24 mouse cellular contexts compared by ENCODE assay signal in the genomic region with DNA sequence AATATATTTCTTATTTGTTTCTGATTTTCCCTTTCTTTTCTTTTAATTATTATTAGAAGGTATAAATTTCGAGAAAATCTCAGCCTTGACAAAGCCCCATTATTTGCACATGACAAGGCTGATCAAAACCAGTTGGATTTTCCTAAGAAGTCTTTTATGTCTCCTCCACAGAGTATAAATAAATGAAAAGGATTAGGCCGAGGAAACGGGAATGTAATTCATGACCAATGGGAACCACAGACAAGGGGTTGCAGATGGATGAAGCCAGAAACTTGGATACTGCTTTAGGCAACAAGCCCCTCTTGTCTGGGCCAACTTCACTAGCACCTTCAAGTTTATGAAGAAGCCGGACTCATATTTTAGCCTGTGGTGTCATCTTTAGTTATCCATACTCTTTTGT.
A peak's percentile ranks its signal among the peaks of the same experiment; 100 is the strongest.
DNase-seq lines count a peak whose midpoint lies in the region; ATAC-seq and TF ChIP-seq lines count a peak whose summit lies in the region.
"Had no signal": no experiment of that assay in that cellular context is flagged by ENCODE, and none has a peak within 500 bp of the region (broad histone marks: within the 10 kb centered on the region; RNA-seq: fewer than 3 reads in every experiment).

No protein-coding gene starts in this region.

- peaks cover 8% of the 10 kb centered on the region; the same call in 1 of the 2 replicates for H3K4me1 ChIP-seq in limb, embryonic 11.5 days (ENCODE audit: control insufficient read depth, insufficient read depth, low read length)
- peaks cover 42% of the 10 kb centered on the region for H3K4me1 ChIP-seq in limb, embryonic 10.5 days
- H3K4me1 ChIP-seq: intestine, embryonic 15.5 days had no signal

- no peak overlapping the region for H3K9ac ChIP-seq in limb, embryonic 11.5 days (ENCODE audit: low read length)
- H3K9ac ChIP-seq: forebrain, embryonic 13.5 days; hindbrain, embryonic 13.5 days; intestine, embryonic 15.5 days had no signal

- TF ChIP-seq POLR2A in brain, embryonic 14.5 days (IDR thresholded peaks at IDR 0.05; ENCODE audit: borderline replicate concordance, extremely low read depth, insufficient read depth, insufficient read length, poor library complexity, severe bottlenecking), result no peak

- no peak; the same call in 1 of the 2 replicates for ATAC-seq in limb, embryonic 11.5 days (ENCODE audit: insufficient number of reproducible peaks, low FRiP score, low TSS enrichment, low read depth)
- ATAC-seq: activated CD4-positive, CD25-positive, alpha-beta regulatory T cell, adult 4 months; forebrain, embryonic 13.5 days; forebrain, embryonic 16.5 days; hindbrain, embryonic 16.5 days; intestine, embryonic 15.5 days had no signal

- no peaks in the 10 kb centered on the region for H3K36me3 ChIP-seq in limb, embryonic 11.5 days (ENCODE audit: control insufficient read depth, insufficient read depth, low read length)
- no peaks in the 10 kb centered on the region for H3K36me3 ChIP-seq in limb, embryonic 10.5 days
- H3K36me3 ChIP-seq: forebrain, embryonic 10.5 days; hindbrain, embryonic 10.5 days; hindbrain, embryonic 13.5 days; intestine, embryonic 15.5 days had no signal

- no peak overlapping the region for H3K4me2 ChIP-seq in limb, embryonic 11.5 days (ENCODE audit: low read depth, severe bottlenecking)
- H3K4me2 ChIP-seq: forebrain, embryonic 13.5 days; heart, embryonic 11.5 days; hindbrain, embryonic 13.5 days; intestine, embryonic 15.5 days had no signal

- 27% methylated on average over 4 of the region's 4 CpGs for WGBS in limb, embryonic 11.5 days
- 48% methylated on average over 4 of the region's 4 CpGs for WGBS in limb, embryonic 10.5 days

- DNase-seq in embryo, embryonic 10.5 days (ENCODE audit: low spot score), result peak; percentile 22
- no peak for DNase-seq in embryo, embryonic 10 days (ENCODE audit: low spot score)
- DNase-seq in limb, embryonic 11.5 days (ENCODE audit: low spot score), result peak; percentile 26
- no peak for DNase-seq in limb, embryonic 10.5 days (ENCODE audit: low spot score)
- peak; percentile 31 for DNase-seq in brain, embryonic 14.5 days (ENCODE audit: low read depth)
- no peak for DNase-seq in heart, postnatal 10 days
- DNase-seq: adrenal gland, adult 8-10 months; adrenal gland, postnatal 25 days; cerebellum, adult 18-20 months; cerebellum, adult 9-10 months; cerebellum, postnatal 14 days; gastrocnemius, adult 2 months; gastrocnemius, postnatal 14 days; heart, adult 11 months; heart, postnatal 36 days had no signal

- H3K4me3 ChIP-seq in limb, embryonic 11.5 days (ENCODE audit: low read depth, low read length), result no peak overlapping the region
- H3K4me3 ChIP-seq in limb, embryonic 10.5 days, result no peak overlapping the region
- H3K4me3 ChIP-seq: forebrain, embryonic 10.5 days; forebrain, embryonic 13.5 days; gastrocnemius, adult 2 months; hindbrain, embryonic 10.5 days; hindbrain, embryonic 13.5 days; intestine, embryonic 15.5 days had no signal

- TF ChIP-seq CTCF in brain, embryonic 14.5 days (IDR thresholded peaks at IDR 0.05; ENCODE audit: borderline replicate concordance, extremely low read depth, insufficient read depth, insufficient read length), result no peak

- no peaks in the 10 kb centered on the region for H3K9me3 ChIP-seq in limb, embryonic 11.5 days (ENCODE audit: control insufficient read depth, low read length)
- no peaks in the 10 kb centered on the region for H3K9me3 ChIP-seq in limb, embryonic 10.5 days (replicated peaks)
- H3K9me3 ChIP-seq: forebrain, embryonic 10.5 days; forebrain, embryonic 13.5 days; hindbrain, embryonic 10.5 days; hindbrain, embryonic 13.5 days; intestine, embryonic 15.5 days had no signal

- intact Hi-C loops in heart, postnatal 10 days (cut with DNase I), result no loop called here

- no peak overlapping the region for H3K27ac ChIP-seq in limb, embryonic 11.5 days (replicated peaks; ENCODE audit: low read depth, low read length)
- H3K27ac ChIP-seq in limb, embryonic 10.5 days, result no peak overlapping the region
- H3K27ac ChIP-seq: forebrain, embryonic 10.5 days; forebrain, embryonic 13.5 days; gastrocnemius, adult 2 months; hindbrain, embryonic 10.5 days; hindbrain, embryonic 13.5 days; intestine, embryonic 15.5 days had no signal

- H3K27me3 ChIP-seq in limb, embryonic 11.5 days (ENCODE audit: control insufficient read depth, insufficient read depth, low read length), result no peaks in the 10 kb centered on the region
- H3K27me3 ChIP-seq in limb, embryonic 10.5 days (ENCODE audit: low read depth, poor library complexity, severe bottlenecking), result no peaks in the 10 kb centered on the region
- H3K27me3 ChIP-seq: forebrain, embryonic 13.5 days; hindbrain, embryonic 13.5 days; intestine, embryonic 15.5 days had no signal

Comparison
In these comparisons a context has a peak if more than half of its experiments do, and no peak if none do; other contexts are left out.
1. DNase-seq: peak in embryo, embryonic 10.5 days (single experiment), limb, embryonic 11.5 days (single experiment) and brain, embryonic 14.5 days (single experiment); none in embryo, embryonic 10 days (single experiment), limb, embryonic 10.5 days (single experiment) and heart, postnatal 10 days (0 of 2).